Mouse (Mus musculus) lung, postnatal 0 days (tissue): Measurements from ENCODE around the gene Sox5.

Source experiments
- CTCF ChIP-seq: IDR thresholded peaks from 2 replicates; pipeline ENCODE4 v1.5.1; 2016; ENCODE audit warnings: antibody characterized with exemption, mild to moderate bottlenecking
- EP300 ChIP-seq: IDR thresholded peaks from 2 replicates; pipeline ENCODE4 v1.6.1; 2016; ENCODE audit warnings: antibody characterized with exemption, mild to moderate bottlenecking, control low read depth

DNA sequence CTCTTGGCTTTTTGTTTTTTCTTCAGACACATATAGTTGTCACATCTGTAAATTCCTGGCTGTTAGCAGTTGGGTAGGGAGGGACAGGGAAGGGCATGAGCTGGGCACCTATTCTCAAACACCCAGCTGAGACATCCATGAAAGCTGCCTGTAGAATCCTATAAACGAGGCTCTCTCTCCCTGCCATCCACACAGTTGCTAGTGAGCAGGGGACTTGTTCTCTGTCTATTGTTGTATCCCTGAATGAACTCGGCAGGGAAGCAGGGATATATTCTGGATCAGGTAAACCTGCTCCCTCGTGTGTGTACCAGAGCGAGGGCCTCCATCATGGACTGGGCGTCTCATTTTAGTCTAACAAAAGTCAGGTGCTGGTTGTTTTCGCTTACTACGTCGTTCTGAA lies 615.1 kb downstream of the Sox5 start:
- TF ChIP-seq CTCF (no peak), EP300 (no peak)
